Mouse (Mus musculus) lung, postnatal 10 days (tissue): ENCODE measurements around the gene Ckap5.
"Not testable (repeated sequence)": the region's sequence is repeated elsewhere in the genome, so short reads cannot be mapped to it uniquely, and the experiment has no call there.

ENCODE experiments used
- DNase-seq: peaks from one replicate; pipeline ENCODE4 v3.0.0; 2021

Ckap5 gene

GRCm38 (mm10) chr2:91526294-91527146, at the start of gene Ckap5:
Ckap5 (plus strand) TSS chr2:91526762.
- DNase-seq = peak; percentile 94

DNA sequence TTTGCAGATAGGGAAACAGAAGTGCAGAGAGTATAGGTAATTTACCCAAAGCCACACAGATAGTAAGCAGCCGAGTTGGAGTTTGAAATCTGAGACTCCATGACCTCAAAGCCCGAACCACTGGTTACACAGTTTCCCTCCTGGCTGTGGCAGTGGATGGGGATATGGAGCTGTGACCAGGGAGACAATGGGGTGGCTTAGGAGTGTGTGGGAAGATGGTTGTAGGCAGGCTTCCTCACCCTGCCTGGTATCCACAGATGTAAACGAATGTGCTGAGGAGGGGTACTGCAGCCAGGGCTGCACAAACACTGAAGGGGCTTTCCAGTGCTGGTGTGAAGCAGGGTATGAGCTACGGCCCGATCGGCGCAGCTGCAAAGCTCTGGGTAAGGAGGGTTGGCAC, 49.7 kb upstream of the Ckap5 start:
- DNase-seq = no peak

DNA sequence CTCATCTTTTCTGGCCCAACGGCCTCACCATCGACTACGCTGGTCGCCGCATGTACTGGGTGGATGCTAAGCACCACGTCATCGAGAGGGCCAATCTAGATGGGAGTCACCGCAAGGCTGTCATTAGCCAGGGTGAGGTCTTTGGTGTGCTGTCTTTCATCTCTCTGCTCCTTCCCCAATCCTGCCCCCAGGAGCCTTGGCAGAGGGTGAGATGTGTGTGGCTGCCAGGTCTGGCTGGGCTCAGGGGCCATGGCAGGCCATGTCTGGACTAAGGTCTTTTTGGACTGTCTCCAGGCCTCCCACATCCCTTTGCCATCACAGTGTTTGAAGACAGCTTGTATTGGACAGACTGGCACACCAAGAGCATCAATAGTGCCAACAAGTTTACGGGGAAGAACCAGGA, 46.2 kb upstream of the Ckap5 start:
- DNase-seq = no peak

DNA sequence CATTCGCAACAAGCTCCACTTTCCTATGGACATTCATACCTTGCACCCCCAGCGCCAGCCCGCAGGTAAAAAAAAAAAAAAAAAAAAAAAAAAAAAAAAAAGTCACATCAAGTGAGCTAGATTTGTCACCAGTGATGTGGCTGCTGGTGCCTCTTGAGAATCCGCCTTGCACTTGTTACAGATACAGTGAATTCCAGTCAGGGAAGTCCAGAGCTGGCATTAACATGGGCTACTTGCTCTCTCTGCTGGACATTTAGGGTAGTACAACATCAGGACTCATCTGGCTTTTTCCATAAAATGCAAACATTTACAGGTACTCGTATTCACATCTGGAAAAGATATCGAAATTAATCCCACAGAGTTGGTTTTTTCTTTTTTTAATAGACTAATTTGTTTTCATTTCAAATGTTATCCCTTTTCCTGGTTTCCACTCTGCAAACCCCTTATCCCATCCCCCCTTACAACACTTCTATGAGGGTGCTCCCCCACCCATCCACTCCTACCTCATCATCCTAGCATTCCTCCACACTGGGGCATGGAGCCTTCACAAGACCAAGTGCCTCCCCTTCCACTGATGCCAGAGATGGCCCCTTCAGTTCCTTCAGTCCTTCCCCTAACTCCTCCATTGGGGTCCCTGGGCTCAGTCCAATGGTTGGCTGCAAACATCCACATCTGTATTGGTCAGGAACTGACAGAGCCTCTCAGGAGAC, 45.6 kb upstream of the Ckap5 start:
- DNase-seq = peak; percentile 81

DNA sequence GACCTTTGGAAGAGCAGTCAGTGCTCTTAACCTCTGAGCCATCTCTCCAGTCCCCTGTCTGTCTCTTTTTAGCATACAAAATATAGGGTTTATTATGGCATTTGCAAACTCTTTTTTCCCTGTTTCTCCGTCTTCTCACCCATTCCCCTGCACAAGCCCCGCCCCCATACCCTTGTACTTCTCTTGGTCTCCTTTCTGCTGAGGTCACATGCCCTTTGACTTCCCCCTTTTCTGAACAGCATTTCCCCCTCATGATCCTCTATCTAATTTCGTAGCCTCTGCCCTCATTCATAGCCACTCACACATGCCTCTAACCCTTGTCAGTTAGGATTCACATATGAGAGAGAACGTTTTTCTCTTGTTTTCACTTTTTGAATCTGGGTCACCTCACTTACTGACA, 41.9 kb upstream of the Ckap5 start:
- no peak for DNase-seq

GRCm38 (mm10) chr2:91485256-91485655, 41.3 kb upstream of the Ckap5 start:
- DNase-seq = no peak

DNA sequence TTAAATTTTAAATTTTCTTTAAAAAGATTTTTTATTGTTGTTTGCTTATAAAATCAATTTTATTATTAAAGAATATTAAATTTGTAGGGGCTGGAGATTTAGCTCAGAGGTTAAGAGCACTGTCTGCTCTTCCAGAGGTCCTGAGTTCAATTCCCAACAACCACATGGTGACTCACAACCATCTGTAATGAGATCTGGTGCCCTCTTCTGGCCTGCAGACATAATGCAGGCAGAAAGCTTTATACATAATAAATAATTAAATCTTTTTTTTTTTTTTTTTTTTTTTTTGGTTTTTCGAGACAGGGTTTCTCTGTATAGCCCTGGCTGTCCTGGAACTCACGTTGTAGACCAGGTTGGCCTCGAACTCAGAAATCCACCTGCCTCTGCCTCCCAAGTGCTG, 39.3 kb upstream of the Ckap5 start:
- peak; percentile 56 for DNase-seq

DNA sequence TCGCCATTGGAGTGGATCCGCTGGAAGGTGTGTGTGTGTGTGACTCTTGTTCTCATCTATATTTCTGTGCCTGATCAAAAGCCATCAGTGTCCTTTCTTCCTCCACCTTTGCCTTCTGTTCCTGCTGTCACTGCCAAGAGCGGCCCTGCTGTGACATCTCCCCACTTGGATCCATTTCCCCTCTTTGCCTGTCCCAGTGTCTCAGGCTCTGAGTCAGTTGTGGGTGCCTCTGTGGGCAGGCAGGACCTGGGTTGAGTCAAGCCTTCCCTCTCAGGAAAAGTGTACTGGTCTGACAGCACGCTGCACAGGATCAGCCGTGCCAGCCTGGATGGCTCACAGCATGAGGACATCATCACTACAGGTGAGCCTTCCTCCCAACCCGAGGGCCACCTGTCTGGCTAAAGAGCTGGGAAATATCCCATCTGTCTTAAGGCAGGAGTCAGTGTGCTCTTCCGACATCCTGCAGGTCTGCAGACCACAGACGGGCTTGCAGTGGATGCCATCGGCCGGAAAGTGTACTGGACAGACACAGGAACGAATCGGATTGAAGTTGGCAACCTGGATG, 34.4 kb upstream of the Ckap5 start:
- no peak for DNase-seq

- no peak for DNase-seq
Measured at GRCm38 (mm10) chr2:91493981-91494380, 32.6 kb upstream of the Ckap5 start.

GRCm38 (mm10) chr2:91498093-91498719, 28.4 kb upstream of the Ckap5 start:
- no peak for DNase-seq

GRCm38 (mm10) chr2:91508076-91508475, 18.5 kb upstream of the Ckap5 start:
- DNase-seq = no peak

DNA sequence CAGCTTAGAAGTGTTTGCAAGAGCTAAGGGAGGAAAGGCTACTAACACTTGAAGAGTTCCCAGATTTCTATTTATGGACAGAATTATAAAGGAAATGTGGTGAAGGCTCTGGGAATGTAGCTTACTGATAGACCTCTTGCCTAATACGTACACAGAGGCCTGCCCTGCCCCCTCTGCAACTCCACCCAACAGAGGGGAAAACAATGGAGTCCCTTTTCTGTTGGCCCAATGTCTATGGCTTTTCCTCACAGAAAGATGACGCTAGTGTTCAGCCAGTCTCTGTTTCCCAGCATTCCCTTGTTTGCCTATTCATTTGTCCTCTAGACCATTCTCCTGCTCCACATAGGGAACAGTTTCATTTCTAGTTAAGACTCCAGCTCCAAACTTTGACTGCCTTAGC, 9.4 kb upstream of the Ckap5 start:
- DNase-seq = peak; percentile 69

DNA sequence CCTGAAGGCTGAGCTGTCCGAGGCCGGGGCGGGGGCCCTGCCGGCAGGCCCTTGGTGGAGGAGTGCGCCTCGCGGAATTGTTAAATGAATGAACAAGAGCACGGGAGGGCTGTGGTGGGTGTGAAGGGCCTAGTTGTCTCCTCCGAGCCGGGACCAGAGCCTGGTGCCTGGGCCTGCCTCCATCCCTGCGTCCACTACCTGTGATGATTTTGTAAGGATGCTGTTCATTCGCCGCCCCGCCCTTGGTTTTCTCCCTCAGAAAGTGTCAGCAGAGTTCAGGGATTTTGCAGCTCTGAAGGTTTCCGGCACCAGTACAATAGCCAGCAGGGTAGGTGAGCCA, 555 bp downstream of the Ckap5 start:
- DNase-seq = no peak

DNA sequence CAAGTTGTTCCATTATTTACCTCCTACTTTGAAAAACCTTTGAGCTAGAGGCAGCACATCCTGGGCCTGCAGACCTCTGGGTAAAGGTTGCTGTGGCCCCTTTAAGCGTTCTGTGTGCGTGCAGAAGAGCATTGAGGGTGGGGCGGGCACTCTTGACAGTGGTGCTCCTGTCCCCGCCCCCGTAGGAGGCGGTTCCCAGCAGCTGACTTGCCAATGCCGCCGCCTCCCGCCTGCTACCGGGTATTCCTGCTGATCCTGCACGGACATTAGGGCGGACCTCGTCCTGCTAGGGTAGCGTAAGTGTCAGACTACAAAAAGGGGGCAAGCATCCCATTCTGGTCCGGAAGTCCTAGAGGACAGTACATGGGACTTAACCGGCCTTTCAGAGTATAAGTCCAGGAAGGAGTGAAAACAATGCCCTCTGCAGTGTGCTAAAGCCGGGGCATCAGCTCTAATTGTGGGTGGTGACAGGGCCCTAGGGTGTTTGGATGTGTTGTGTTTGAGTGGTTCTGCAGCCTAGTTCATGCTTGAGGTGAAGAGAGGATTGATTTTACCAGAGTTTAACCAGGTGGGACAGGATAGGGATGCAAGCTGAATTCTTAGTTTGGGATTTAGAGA, 11.1 kb downstream of the Ckap5 start:
- DNase-seq = peak; percentile 96

DNA sequence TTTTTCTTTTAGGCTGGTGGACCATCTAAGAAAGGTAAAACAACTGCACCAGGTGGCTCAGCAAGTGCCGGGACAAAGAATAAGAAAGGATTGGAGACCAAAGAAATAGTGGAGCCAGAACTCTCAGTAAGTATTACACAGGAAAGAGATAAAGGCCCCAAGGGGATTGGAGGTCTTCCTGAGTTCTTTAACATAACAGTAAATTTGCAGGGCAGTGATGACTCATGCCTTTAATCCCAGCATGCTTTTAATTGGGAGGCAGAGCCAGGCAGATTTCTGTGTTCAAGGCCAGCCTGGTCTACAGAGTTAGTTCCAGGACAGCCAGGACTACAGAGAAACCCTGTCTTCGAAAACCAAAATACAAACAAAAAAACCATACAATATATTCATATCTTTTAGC, 41.6 kb downstream of the Ckap5 start:
- no peak for DNase-seq

DNA sequence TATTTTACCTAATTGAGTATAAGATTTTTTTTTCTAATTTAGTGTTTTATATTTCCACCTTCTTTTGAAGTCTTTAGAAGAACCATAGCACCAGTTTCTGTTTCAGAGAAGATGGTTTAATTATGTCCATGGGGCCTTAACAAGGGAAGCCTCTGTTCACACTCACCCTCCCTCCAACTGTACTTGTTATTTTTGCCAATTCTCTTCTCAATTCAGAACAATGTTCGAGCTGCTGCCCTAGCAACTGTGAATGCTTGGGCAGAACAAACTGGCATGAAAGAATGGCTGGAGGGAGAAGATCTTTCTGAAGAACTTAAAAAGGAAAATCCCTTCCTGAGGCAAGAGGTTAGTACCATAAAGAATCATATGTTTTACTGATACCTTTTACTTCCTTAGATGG, 54.3 kb downstream of the Ckap5 start:
- DNase-seq = no peak

- peak; percentile 1 for DNase-seq
Measured at GRCm38 (mm10) chr2:91586242-91586641, 59.7 kb downstream of the Ckap5 start.

DNA sequence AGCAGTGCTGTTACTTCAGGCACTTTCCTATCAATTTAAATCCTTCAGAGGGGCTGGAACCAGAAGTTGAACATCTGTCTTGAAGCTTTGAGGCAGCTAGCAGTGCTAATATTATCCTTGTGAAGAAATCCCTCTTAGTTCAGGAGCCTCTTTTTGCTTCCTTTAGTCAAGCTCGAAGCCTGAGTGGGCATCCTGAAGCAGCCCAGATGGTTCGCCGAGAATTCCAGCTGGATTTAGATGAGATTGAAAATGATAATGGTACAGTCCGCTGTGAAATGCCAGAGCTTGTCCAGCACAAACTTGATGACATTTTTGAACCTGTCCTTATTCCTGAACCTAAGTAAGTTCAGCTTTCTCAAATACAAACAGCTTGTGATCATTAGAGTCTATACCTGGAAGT, 73.9 kb downstream of the Ckap5 start:
- no peak for DNase-seq

DNA sequence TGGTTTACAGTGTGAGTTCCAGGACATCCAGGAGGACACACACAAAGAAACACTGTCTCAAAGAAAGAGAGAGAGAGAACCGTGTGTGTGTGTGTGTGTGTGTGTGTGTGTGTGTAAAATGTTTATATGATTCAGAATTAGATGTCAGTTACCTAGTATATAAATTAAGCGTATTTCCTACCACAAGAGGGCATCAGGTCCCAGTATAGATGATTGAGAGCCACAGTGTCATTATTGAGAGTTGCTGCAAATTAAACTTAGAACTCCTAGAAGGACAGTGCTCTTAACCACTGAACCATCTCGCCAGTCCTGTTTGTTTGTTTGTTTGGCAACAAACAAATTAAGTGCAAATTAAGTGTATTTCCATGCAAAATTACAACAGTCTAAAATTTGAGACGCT, 75.8 kb downstream of the Ckap5 start:
- DNase-seq = no peak

DNA sequence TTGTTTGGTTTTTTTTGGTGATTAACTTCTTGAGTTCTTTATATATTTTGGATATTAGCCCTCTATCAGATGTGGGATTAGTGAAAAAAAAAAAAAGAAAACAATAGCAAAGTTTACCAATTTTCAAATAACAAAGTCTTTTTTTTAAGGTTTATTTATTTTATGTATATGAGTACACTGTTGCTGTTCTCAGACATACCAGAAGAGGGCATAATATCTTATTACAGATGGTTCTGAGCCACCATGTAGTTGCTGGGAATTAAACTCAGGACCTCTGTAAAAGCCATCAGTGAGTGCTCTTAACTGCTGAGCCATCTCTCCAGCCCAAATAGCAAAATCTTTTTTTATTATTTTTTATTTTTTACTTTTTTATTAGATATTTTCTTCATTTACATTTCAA, 82.8 kb downstream of the Ckap5 start:
- not testable (repeated sequence) for DNase-seq

DNA sequence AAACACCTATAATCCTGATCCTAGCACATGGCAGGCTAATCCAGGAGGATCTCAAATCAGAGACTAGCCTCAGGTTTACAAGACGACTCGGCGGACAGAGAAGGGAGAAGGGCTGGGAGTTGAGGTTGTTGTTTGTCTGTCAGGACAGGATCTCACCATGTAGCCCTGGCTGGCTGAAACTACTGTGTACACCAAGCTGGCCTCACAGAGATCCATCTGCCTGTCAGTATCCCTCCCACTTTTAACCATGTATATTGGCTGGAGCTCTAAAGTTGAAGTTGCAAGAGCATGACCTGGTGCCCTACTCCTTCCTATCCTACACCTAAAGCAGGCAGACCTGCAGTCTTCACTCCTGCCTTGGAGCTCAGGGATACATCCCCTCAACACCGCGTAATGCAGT, 95.8 kb downstream of the Ckap5 start:
- no peak for DNase-seq

DNA sequence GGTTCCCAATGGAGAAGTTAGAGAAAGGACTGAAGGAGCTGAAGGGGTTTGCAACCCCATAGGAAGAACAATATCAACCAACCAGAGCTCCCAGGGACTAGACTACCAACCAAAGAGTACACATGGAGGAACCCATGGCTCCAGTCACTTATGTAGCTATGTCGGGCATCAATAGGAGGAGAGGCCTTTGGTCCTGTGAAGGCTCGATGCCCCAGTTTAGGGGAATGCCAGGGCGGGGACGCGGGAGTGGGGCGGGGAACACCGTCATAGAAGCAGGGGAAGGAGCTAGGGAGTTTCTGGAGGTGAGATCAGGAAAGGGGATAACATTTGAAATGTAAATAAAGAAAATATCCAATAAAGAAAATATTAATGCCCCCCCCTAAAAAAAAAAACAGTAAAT, 96.8 kb downstream of the Ckap5 start:
- not testable (repeated sequence) for DNase-seq

DNA sequence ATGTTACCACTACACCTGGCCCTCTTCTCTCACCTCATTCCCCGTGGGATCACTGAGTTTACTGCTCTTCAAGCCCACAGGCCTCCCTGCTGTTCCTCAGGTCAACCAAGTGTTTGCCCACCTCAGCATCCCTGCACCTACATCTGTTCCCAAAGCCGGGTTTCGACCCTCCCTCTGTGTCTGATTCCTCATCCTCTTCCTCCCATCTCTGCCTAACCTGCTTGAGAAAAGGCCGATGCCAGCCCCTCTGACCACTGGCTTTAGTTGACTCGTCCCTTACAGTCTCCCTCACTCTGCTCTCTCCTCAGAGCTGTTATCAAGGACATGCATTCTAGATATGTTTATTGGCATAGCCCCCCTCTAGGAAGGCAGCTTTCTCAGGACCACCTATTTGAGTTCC, 100.9 kb downstream of the Ckap5 start:
- no peak for DNase-seq
